Mouse (Mus musculus) stomach, embryonic 14.5 days (tissue): Measurements from ENCODE around the gene Arl6ip1. TPM values are rescaled to one million over a fixed set of nuclear protein-coding genes. Genes with fewer than 3 reads are reported as not detected.

ENCODE experiments used
- ATAC-seq: fragments of 200-750 bp; cut with Nextera tagmentation; 2 replicates; pipeline ENCODE4 v1.8.0; 2017; ENCODE audit warnings: low read depth, moderate TSS enrichment; ENCODE audit not compliant: insufficient number of reproducible peaks, insufficient read depth, low FRiP score
- H3K27ac ChIP-seq: fragments of 300-500 bp; sonication (generic); 2 replicates; pipeline ENCODE4 v1.5.1; 2014; ENCODE audit warnings: mild to moderate bottlenecking, low read length, moderate library complexity, mixed read lengths
- H3K27me3 ChIP-seq: fragments of 300-500 bp; sonication (generic); 2 replicates; pipeline ENCODE4 v1.6.1; 2014; ENCODE audit warnings: low read length, control low read depth, mixed read lengths; ENCODE audit not compliant: control insufficient read depth, insufficient read depth
- H3K36me3 ChIP-seq: fragments of 300-500 bp; sonication (generic); 2 replicates; pipeline ENCODE4 v1.6.1; 2014; ENCODE audit warnings: mild to moderate bottlenecking, control low read depth, low read length, moderate library complexity, mixed read lengths; ENCODE audit not compliant: control insufficient read depth, insufficient read depth
- H3K4me1 ChIP-seq: fragments of 300-500 bp; sonication (generic); 2 replicates; pipeline ENCODE4 v1.6.1; 2014; ENCODE audit warnings: low read length, control low read depth, mixed read lengths; ENCODE audit not compliant: control insufficient read depth, insufficient read depth
- H3K4me2 ChIP-seq: fragments of 300-500 bp; sonication (generic); replicated peaks from 2 replicates; pipeline ENCODE4 v1.6.1; 2014; ENCODE audit warnings: low read depth, low read length, control low read depth
- H3K4me3 ChIP-seq: fragments of 300-500 bp; sonication (generic); 2 replicates; pipeline ENCODE4 v1.5.1; 2014; ENCODE audit warnings: low read depth, low read length, control low read depth
- H3K9ac ChIP-seq: fragments of 300-500 bp; sonication (generic); replicated peaks from 2 replicates; pipeline ENCODE4 v1.6.1; 2014; ENCODE audit warnings: low read depth, mild to moderate bottlenecking, control low read depth, low read length, moderate library complexity, mixed read lengths
- H3K9me3 ChIP-seq: fragments of 300-500 bp; sonication (generic); 2 replicates; pipeline ENCODE4 v1.6.1; 2016; ENCODE audit warnings: low read depth, low read length, control low read depth; ENCODE audit not compliant: control insufficient read depth
- WGBS: fragments of 180-500 bp; shearing (Covaris S2); extraction: QIAGEN DNeasy Blood & Tissue Kit; methylation state at CpG from one replicate; pipeline ENCODE4 v1.1.7; 2014; 5-methylcytosine and 5-hydroxymethylcytosine counted together
- polyA plus RNA-seq: library from polyadenylated mRNA; unstranded; fragments of >200 nt; fragmentation: Nextera tagmentation; extraction: Ambion mirVana; gene quantifications from 2 replicates; pipeline ENCODE4 v1.2.1, GENCODE M21; 2014

Gene Arl6ip1
- polyA plus RNA-seq, 1 experiment from 2014 or later = 393 TPM

GRCm38 (mm10) chr7:118119946-118120345, 9.5 kb downstream of the Arl6ip1 start:
- ATAC-seq = no peak
- Histone ChIP-seq H3K4me1 (peaks cover 7% of the 10 kb centered on the region; the same call in 1 of the 2 replicates), H3K9me3 (no peaks in the 10 kb centered on the region), H3K27ac (peak overlapping the region; percentile 21; the same call in 1 of the 2 replicates), H3K36me3 (peaks cover 47% of the 10 kb centered on the region), H3K9ac (no peak overlapping the region), H3K27me3 (no peaks in the 10 kb centered on the region), H3K4me2 (no peak overlapping the region), H3K4me3 (no peak overlapping the region)
- 77% methylated on average over 5 of the region's 5 CpGs for WGBS

- no peak overlapping the region for H3K27ac ChIP-seq
Measured at GRCm38 (mm10) chr7:118119142-118119541, 10.3 kb downstream of the Arl6ip1 start.

GRCm38 (mm10) chr7:118118426-118118825, 11.0 kb downstream of the Arl6ip1 start:
- Histone ChIP-seq H3K4me2 (no peak overlapping the region), H3K9ac (no peak overlapping the region), H3K4me3 (no peak overlapping the region), H3K9me3 (no peaks in the 10 kb centered on the region), H3K4me1 (peaks cover 20% of the 10 kb centered on the region), H3K27me3 (no peaks in the 10 kb centered on the region), H3K36me3 (peaks cover 55% of the 10 kb centered on the region), H3K27ac (no peak overlapping the region)
- 77% methylated on average over 3 of the region's 3 CpGs for WGBS
- ATAC-seq = no peak

More at GRCm38 (mm10) chr7:118119142-118119541, 10.3 kb downstream of the Arl6ip1 start:
- no peaks in the 10 kb centered on the region for H3K27me3 ChIP-seq
- H3K4me3 ChIP-seq = no peak overlapping the region
- H3K9me3 ChIP-seq = no peaks in the 10 kb centered on the region
- no peak overlapping the region for H3K9ac ChIP-seq
- peaks cover 14% of the 10 kb centered on the region for H3K4me1 ChIP-seq
- no peak overlapping the region for H3K4me2 ChIP-seq
- 40% methylated on average over 2 of the region's 2 CpGs for WGBS
- ATAC-seq = no peak
- H3K36me3 ChIP-seq = peaks cover 48% of the 10 kb centered on the region

- no peak overlapping the region for H3K9ac ChIP-seq
- H3K36me3 ChIP-seq = peaks cover 61% of the 10 kb centered on the region
- no peak overlapping the region; the same call in 1 of the 2 replicates for H3K27ac ChIP-seq
Measured at GRCm38 (mm10) chr7:118117539-118118210, 11.8 kb downstream of the Arl6ip1 start.

GRCm38 (mm10) chr7:118116787-118117538, 12.5 kb downstream of the Arl6ip1 start:
- peak overlapping the region; percentile 56 for H3K4me2 ChIP-seq
- peaks cover 61% of the 10 kb centered on the region for H3K36me3 ChIP-seq
- WGBS = 16% methylated on average over 8 of the region's 8 CpGs
- H3K4me3 ChIP-seq = peak overlapping the region; percentile 96
- no peaks in the 10 kb centered on the region for H3K27me3 ChIP-seq
- ATAC-seq = no peak
- H3K9ac ChIP-seq = no peak overlapping the region
- H3K9me3 ChIP-seq = no peaks in the 10 kb centered on the region
- H3K4me1 ChIP-seq = peaks cover 27% of the 10 kb centered on the region
- no peak overlapping the region; the same call in 1 of the 2 replicates for H3K27ac ChIP-seq

More at GRCm38 (mm10) chr7:118117539-118118210, 11.8 kb downstream of the Arl6ip1 start:
- Histone ChIP-seq H3K27me3 (no peaks in the 10 kb centered on the region), H3K4me3 (no peak overlapping the region), H3K4me2 (no peak overlapping the region), H3K9me3 (no peaks in the 10 kb centered on the region), H3K4me1 (peaks cover 21% of the 10 kb centered on the region)
- WGBS = 56% methylated on average over 4 of the region's 4 CpGs
- no peak for ATAC-seq

- H3K9me3 ChIP-seq = no peaks in the 10 kb centered on the region
- under 1% methylated on average over 40 of the region's 40 CpGs for WGBS
- peaks cover 35% of the 10 kb centered on the region for H3K4me1 ChIP-seq
- H3K27me3 ChIP-seq = no peaks in the 10 kb centered on the region
- peak within 1 kb of the TSS; percentile 83 for H3K27ac ChIP-seq
- ATAC-seq = peak; percentile 75
- peak within 1 kb of the TSS; percentile 96 for H3K4me3 ChIP-seq
- H3K36me3 ChIP-seq = peaks cover 66% of the 10 kb centered on the region
- H3K4me2 ChIP-seq = peak within 1 kb of the TSS; percentile 56
- H3K9ac ChIP-seq = peak within 1 kb of the TSS; percentile 98
Measured at GRCm38 (mm10) chr7:118115877-118116568, 13.4 kb downstream of the Arl6ip1 start, which contains the start of gene Rps15a. Gene Rps15a (minus strand): TSS chr7:118116188.

GRCm38 (mm10) chr7:118115533-118115876, 14.0 kb downstream of the Arl6ip1 start:
- H3K27me3 ChIP-seq = no peaks in the 10 kb centered on the region
- under 1% methylated on average over 17 of the region's 20 CpGs for WGBS
- H3K4me3 ChIP-seq = peak overlapping the region; percentile 96
- ATAC-seq = no peak
- H3K36me3 ChIP-seq = peaks cover 66% of the 10 kb centered on the region
- peak overlapping the region; percentile 98 for H3K9ac ChIP-seq
- peak overlapping the region; percentile 51 for H3K4me2 ChIP-seq
- H3K27ac ChIP-seq = peak overlapping the region; percentile 83
- H3K4me1 ChIP-seq = peaks cover 36% of the 10 kb centered on the region
- no peaks in the 10 kb centered on the region for H3K9me3 ChIP-seq
